Mouse (Mus musculus) midbrain, embryonic 10.5 days (tissue): ENCODE measurements around the gene Rasgrp3. TPM values are rescaled to one million over a fixed set of nuclear protein-coding genes. Genes with fewer than 3 reads are reported as not detected.

Experiments
- DNase-seq: peaks from one replicate; pipeline ENCODE4 v3.0.0-alpha.2; 2017; ENCODE audit warnings: low spot score
- H3K27ac ChIP-seq: fragments of 300-500 bp; sonication (generic); replicated peaks from 2 replicates; pipeline ENCODE4 v1.5.1; 2016; ENCODE audit warnings: mild to moderate bottlenecking
- H3K27me3 ChIP-seq: fragments of 300-500 bp; sonication (generic); 2 replicates; pipeline ENCODE4 v1.6.1; 2016; ENCODE audit warnings: low read depth, mild to moderate bottlenecking; ENCODE audit not compliant: poor library complexity, severe bottlenecking
- H3K36me3 ChIP-seq: fragments of 300-500 bp; sonication (generic); 2 replicates; pipeline ENCODE4 v1.6.1; 2016; ENCODE audit warnings: mild to moderate bottlenecking, moderate library complexity
- H3K4me1 ChIP-seq: fragments of 300-500 bp; sonication (generic); 2 replicates; pipeline ENCODE4 v1.6.1; 2016
- H3K4me3 ChIP-seq: fragments of 300-500 bp; sonication (generic); 2 replicates; pipeline ENCODE4 v1.5.1; 2016; ENCODE audit warnings: mild to moderate bottlenecking, moderate library complexity
- H3K9me3 ChIP-seq: fragments of 300-500 bp; sonication (generic); replicated peaks from 2 replicates; pipeline ENCODE4 v1.6.1; 2016; ENCODE audit warnings: mild to moderate bottlenecking
- WGBS: fragments of 180-500 bp; shearing (Covaris S2); methylation state at CpG from one replicate; pipeline ENCODE4 v1.1.7; 2016; 5-methylcytosine and 5-hydroxymethylcytosine counted together
- polyA plus RNA-seq: library from polyadenylated mRNA; unstranded; fragments of >200 nt; fragmentation: Nextera tagmentation; extraction: Ambion mirVana; gene quantifications from 2 replicates; pipeline ENCODE4 v1.2.1, GENCODE M21; 2016

Rasgrp3 gene
- polyA plus RNA-seq, 1 experiment from 2014 or later: 7.5 TPM

DNA sequence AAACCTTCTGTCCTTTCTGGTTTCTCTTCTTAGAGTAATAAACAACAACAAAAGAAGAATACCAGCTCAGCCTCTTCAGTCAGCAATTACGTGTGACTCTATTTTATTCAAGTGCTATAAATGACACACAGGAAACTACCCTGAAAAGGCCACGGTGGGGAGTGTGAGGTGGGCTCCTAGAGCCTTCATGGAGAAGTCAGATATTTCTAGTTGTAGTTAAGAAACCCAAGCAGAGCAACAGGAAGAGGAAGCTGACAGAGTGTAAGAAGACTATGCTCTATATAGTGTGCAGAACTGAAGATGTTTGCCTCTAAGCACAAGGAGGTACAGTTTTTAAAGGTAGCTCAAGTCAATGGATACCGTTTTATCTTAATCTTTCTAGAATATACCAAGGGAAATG, 42.0 kb downstream of the Rasgrp3 start:
- Histone ChIP-seq H3K4me1 (no peaks in the 10 kb centered on the region), H3K9me3 (no peaks in the 10 kb centered on the region), H3K27ac (no peak overlapping the region), H3K27me3 (no peaks in the 10 kb centered on the region), H3K36me3 (no peaks in the 10 kb centered on the region), H3K4me3 (no peak overlapping the region)
- WGBS: 87% methylated on average over 3 of the region's 3 CpGs
- DNase-seq: no peak

DNA sequence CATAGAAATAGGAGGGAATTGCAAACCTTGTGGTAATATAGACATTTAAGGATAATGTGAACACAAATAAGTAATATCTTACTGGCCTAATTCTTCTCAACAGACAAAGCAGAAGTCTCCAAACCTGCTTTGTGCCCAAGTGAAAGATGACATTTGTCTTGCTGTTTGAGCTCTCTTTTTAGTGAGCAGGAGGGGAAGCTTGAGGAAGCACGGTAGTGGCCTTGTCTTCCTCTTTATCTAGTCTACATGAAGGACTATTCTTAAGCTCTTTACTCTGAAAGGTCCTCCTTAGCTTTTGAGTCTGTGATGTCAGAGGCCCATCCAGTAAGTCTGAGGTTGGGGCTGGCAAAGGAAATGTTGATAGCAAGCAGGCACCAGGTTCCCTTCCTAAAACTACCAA, 43.1 kb downstream of the Rasgrp3 start:
- WGBS: 83% methylated on average over 1 of the region's 1 CpGs
- no peaks in the 10 kb centered on the region for H3K4me1 ChIP-seq
- H3K36me3 ChIP-seq: no peaks in the 10 kb centered on the region
- no peaks in the 10 kb centered on the region for H3K27me3 ChIP-seq
- H3K4me3 ChIP-seq: no peak overlapping the region
- DNase-seq: no peak
- no peaks in the 10 kb centered on the region for H3K9me3 ChIP-seq
- H3K27ac ChIP-seq: no peak overlapping the region

DNA sequence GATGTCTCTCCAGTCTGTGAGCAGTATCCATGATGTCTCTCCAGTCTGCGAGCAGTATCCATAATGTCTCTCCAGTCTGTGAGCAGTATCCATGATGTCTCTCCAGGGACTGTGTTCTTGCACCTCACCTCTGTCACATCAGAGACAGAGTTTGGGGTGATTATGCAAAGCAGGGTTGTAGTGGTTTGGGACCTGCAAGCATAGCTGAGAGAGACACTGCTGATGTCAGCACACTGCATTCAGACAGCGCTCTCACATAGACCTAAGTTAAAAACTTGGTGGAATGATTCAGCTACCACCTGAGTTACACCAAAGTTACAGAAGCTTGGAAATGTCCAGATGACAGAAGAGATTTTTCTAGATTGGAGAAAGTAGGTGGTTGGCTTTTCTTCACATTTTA, 44.0 kb downstream of the Rasgrp3 start:
- H3K27ac ChIP-seq: no peak overlapping the region
- no peaks in the 10 kb centered on the region for H3K4me1 ChIP-seq
- no peaks in the 10 kb centered on the region for H3K27me3 ChIP-seq
- DNase-seq: no peak
- no peaks in the 10 kb centered on the region for H3K9me3 ChIP-seq
- 94% methylated on average over 2 of the region's 2 CpGs for WGBS
- no peak overlapping the region for H3K4me3 ChIP-seq
- no peaks in the 10 kb centered on the region for H3K36me3 ChIP-seq

DNA sequence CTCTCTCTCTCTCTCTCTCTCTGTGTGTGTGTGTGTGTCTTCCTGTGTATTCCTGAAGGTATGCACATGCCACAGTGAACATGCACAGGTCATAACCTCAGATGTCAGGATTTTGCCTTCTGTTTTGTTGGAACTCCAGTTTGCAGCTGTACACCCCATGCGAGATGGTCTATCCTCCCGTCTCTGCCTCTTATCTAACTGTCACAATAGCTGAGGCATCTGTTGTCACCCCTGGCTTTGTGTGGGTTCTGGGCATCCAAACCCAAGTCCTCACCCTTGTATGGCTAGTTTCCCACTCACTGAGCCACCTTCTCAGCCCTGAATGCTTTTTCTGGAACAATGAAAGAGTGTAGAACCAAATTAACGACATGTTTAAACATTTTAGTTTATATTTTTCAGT, 44.7 kb downstream of the Rasgrp3 start:
- H3K9me3 ChIP-seq: no peaks in the 10 kb centered on the region
- H3K4me3 ChIP-seq: no peak overlapping the region
- H3K4me1 ChIP-seq: no peaks in the 10 kb centered on the region
- no peak overlapping the region for H3K27ac ChIP-seq
- no peaks in the 10 kb centered on the region for H3K27me3 ChIP-seq
- WGBS: 85% methylated on average over 3 of the region's 3 CpGs
- DNase-seq: no peak
- H3K36me3 ChIP-seq: no peaks in the 10 kb centered on the region

DNA sequence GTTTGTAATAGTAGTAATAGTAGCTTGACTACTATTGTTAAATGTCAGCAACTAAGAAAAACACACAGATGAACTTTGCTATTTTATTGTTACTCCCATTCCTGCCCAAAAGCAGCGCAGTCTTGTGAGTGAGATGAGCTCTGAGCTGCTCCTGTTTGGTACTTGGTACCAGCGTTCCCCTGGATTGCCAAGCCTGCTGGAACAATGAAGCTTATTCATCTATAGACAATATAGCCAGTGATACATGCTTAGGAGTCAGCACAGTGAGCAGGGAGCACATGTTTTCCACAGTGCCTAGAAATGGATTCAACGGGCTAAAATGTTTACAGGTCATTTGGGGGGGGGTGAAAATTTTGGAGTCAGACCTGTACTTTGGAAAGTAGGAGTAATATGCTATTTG, 50.5 kb downstream of the Rasgrp3 start:
- no peaks in the 10 kb centered on the region for H3K4me1 ChIP-seq
- WGBS: 81% methylated on average over 3 of the region's 3 CpGs
- H3K27me3 ChIP-seq: no peaks in the 10 kb centered on the region
- H3K9me3 ChIP-seq: no peaks in the 10 kb centered on the region
- H3K27ac ChIP-seq: no peak overlapping the region
- no peak overlapping the region for H3K4me3 ChIP-seq
- H3K36me3 ChIP-seq: no peaks in the 10 kb centered on the region
- no peak for DNase-seq

DNA sequence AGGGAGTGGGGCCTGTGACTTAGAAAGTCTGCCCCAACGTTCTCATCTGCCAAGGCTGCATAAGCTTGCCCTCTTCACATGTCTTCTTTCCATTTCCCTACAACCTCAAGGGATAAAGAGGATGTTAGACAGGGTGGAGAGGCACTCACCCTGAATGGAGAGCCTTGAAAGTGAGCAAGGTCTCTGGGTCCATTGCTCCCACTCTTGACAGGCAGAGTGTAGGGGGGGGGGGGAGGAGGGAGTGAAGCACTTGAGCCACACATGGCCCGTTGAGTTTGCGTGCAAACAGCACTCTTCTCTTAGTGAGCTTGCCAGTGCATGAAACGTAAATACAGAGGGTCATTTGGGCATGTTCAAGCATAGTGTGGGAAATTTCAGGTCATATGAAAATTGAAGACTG, 59.5 kb downstream of the Rasgrp3 start:
- no peak overlapping the region for H3K27ac ChIP-seq
- no peaks in the 10 kb centered on the region for H3K36me3 ChIP-seq
- H3K4me3 ChIP-seq: no peak overlapping the region
- no peaks in the 10 kb centered on the region for H3K4me1 ChIP-seq
- no peaks in the 10 kb centered on the region for H3K27me3 ChIP-seq
- no peaks in the 10 kb centered on the region for H3K9me3 ChIP-seq
- no peak for DNase-seq
- WGBS: 88% methylated on average over 4 of the region's 4 CpGs

DNA sequence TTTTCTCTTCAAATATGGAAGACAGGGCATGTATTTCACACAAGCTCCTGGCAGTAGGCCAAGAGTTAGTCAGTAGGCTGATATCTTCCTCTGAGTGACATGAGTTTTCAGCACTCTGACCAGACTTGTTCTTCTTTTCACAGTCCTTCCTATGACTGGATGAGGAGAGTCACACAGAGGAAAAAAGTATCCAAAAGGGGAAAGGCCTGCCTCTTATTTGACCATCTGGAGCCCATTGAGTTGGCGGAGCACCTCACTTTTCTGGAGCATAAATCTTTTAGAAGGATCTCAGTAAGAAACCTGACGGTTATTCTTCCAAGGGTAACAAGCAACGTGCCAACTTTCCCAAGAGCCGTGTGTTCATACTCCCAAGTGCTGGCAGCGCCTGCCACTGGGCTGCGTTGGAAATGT, 62.5 kb downstream of the Rasgrp3 start:
- WGBS: 96% methylated on average over 6 of the region's 6 CpGs
- DNase-seq: no peak
- Histone ChIP-seq H3K36me3 (no peaks in the 10 kb centered on the region), H3K4me1 (no peaks in the 10 kb centered on the region), H3K9me3 (no peaks in the 10 kb centered on the region), H3K27me3 (no peaks in the 10 kb centered on the region), H3K4me3 (no peak overlapping the region), H3K27ac (no peak overlapping the region)

DNA sequence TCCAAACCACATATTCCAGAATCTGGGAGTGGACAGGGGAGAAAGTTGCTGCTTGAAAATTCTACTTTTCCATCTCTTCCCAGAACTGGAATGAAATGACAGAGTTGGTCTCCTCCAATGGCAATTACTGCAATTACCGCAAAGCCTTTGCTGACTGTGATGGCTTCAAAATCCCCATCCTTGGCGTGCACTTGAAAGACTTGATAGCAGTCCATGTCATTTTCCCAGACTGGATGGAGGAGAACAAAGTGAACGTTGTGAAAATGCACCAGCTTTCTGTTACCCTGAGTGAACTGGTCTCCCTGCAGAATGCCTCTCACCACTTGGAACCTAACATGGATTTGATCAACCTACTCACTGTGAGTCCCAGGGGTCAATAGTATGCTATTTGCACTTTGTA, 67.3 kb downstream of the Rasgrp3 start:
- DNase-seq: no peak
- no peaks in the 10 kb centered on the region for H3K9me3 ChIP-seq
- H3K4me1 ChIP-seq: no peaks in the 10 kb centered on the region
- no peak overlapping the region for H3K27ac ChIP-seq
- no peak overlapping the region for H3K4me3 ChIP-seq
- H3K36me3 ChIP-seq: no peaks in the 10 kb centered on the region
- no peaks in the 10 kb centered on the region for H3K27me3 ChIP-seq
- 92% methylated on average over 3 of the region's 3 CpGs for WGBS

DNA sequence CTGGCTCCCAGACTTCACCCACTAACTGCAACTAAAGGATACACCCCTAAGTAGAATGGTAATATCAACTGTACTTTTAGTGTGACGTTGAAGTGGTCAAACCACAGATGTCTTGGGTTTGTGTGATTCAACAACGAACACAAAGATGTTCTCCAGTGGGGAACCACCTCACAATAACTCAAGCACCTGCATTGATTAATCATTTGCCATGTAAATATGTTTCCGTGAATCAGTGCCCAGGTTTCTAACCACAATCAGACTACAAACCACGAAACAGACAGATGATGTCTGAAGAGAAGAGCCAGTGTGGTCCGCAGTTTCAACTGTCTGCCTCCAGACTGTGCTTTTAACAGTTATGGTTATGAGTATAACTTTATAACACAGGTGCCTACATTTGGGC, 69.4 kb downstream of the Rasgrp3 start:
- 92% methylated on average over 5 of the region's 5 CpGs for WGBS

DNA sequence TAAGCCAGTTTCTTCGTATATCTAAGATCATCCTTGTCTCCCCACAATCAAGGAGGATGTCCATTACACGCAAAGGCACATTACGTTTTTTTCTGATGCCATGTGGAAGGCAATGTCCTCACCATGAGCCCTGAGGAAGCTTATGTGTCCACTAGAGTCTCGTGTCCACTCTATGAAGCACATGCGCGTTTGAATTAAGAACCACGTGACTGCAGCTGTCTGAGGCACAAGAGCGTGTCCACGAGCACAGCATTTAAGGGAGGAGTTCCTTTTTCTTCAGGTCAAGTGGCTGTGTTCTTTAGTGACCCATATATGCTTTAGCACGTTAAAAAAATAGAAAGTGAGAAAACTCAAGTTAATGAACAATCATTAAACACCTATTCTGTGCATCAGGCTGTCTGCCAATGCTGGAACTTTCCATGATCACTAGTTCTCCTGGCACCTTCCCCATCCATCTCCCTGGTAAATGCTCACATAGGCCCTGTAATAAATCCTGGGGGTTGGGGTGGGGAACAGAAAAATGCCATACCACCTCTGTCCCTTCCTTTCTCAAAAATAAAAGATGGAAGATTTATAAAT, 70.5 kb downstream of the Rasgrp3 start:
- Histone ChIP-seq H3K27ac (no peak overlapping the region), H3K27me3 (no peaks in the 10 kb centered on the region), H3K4me3 (no peak overlapping the region), H3K36me3 (no peaks in the 10 kb centered on the region), H3K9me3 (no peaks in the 10 kb centered on the region), H3K4me1 (no peaks in the 10 kb centered on the region)
- WGBS: 91% methylated on average over 10 of the region's 10 CpGs
- DNase-seq: no peak

More for the DNA sequence above, 69.4 kb downstream of the Rasgrp3 start:
- Histone ChIP-seq H3K36me3 (no peaks in the 10 kb centered on the region), H3K4me1 (no peaks in the 10 kb centered on the region), H3K27me3 (no peaks in the 10 kb centered on the region), H3K4me3 (no peak overlapping the region), H3K9me3 (no peaks in the 10 kb centered on the region), H3K27ac (no peak overlapping the region)
- DNase-seq: no peak

DNA sequence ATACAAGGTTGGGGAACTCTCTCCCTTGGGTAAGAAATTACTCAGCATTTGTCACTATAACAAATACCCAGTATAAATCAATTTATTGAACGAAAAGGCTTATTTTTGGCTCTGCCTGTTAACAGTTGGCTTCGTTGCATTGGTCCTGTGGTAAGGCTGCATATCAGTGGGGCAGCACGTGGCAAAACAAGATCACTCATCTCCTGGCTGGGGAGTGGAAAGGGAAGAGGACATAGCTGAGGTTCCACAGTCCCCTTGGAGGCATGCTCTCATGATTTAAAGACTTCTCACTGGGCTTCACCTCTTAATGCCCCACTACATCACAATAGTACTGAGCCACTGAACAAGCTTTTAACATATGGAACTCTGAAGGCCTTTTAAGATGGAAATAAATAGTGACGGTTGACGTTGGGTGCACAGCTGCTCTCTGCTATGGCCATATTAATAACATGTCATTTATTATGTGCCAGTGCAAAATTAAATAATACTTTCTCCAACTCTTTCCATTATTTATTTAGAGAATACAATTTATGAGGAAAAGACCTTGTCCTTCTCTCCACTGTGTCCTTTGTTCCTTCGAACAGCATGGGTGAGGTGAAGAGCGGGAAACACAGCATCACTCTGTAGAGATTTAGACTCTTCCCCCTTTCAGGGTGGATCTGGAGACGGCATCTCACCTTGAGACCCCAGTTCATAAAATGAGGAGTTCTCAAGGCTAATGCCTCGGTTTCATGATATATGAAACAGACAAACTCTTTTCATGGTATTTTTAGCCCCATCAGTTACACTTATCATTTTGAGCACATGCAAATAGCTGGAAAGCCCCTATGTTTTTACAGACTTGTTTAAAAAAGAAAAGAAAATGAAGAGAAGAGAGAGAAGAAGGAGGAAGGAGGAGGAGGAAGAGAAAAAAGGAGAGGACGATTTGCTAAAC, 71.3 kb downstream of the Rasgrp3 start:
- no peak overlapping the region for H3K27ac ChIP-seq
- no peak for DNase-seq
- H3K4me3 ChIP-seq: no peak overlapping the region
- H3K4me1 ChIP-seq: no peaks in the 10 kb centered on the region
- no peaks in the 10 kb centered on the region for H3K27me3 ChIP-seq
- H3K36me3 ChIP-seq: no peaks in the 10 kb centered on the region
- no peaks in the 10 kb centered on the region for H3K9me3 ChIP-seq
- 89% methylated on average over 10 of the region's 10 CpGs for WGBS

DNA sequence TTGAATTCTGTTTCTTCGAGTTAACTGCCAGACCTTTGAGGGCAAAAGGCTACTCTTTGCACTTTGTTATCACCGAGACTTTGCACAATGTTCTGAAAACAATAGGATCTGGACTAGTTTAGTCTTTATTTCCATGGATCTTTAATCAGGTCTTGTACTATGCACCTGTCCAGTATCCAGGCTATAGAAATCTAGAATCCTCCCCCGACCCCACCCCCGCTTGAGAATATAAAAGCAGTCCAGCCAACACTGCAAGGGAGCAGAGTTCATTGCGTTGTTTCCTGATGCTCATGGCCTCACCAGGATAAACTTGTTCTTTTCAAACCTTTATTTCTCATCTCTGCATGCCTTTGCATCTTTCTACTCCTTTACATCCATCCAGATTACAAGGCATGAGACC, 73.6 kb downstream of the Rasgrp3 start:
- Histone ChIP-seq H3K9me3 (no peaks in the 10 kb centered on the region), H3K36me3 (no peaks in the 10 kb centered on the region), H3K27me3 (no peaks in the 10 kb centered on the region), H3K4me3 (no peak overlapping the region), H3K27ac (no peak overlapping the region), H3K4me1 (no peaks in the 10 kb centered on the region)
- no peak for DNase-seq
- WGBS: 87% methylated on average over 5 of the region's 5 CpGs

DNA sequence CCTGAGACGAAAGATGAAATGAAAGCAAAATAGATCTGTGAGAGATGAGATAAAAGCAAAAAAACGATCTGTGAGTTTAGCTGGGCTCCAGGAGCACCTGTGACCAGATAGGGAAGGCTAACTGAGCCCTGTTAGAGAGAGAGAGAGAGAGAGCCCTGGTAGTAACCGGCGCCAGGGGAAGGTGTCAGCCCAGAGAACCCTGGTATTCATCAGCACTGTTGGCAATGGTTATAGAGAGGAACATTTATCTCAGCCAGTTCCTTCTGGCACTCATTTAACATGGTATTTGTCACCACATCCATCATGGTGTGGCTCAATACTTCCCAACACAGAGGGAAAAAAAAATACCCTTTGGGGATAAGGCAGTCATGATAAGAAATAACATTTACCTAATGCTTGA, 80.9 kb downstream of the Rasgrp3 start:
- no peak overlapping the region for H3K4me3 ChIP-seq
- H3K4me1 ChIP-seq: peaks cover 7% of the 10 kb centered on the region
- WGBS: 83% methylated on average over 4 of the region's 4 CpGs
- no peak overlapping the region for H3K27ac ChIP-seq
- DNase-seq: no peak
- H3K36me3 ChIP-seq: no peaks in the 10 kb centered on the region
- no peaks in the 10 kb centered on the region for H3K9me3 ChIP-seq
- H3K27me3 ChIP-seq: no peaks in the 10 kb centered on the region
